Mouse (Mus musculus) E14TG2a.4 (cell line): Measurements from ENCODE around the gene Rph3al.

Experiments
- CTCF ChIP-seq: conservative IDR thresholded peaks from 2 replicates; pipeline ENCODE4 v1.5.1; 2014; ENCODE audit warnings: low read length
- NANOG ChIP-seq: IDR thresholded peaks from 2 replicates; pipeline ENCODE4 v1.6.1; 2014; ENCODE audit warnings: borderline replicate concordance, low read length, mixed read lengths

DNA sequence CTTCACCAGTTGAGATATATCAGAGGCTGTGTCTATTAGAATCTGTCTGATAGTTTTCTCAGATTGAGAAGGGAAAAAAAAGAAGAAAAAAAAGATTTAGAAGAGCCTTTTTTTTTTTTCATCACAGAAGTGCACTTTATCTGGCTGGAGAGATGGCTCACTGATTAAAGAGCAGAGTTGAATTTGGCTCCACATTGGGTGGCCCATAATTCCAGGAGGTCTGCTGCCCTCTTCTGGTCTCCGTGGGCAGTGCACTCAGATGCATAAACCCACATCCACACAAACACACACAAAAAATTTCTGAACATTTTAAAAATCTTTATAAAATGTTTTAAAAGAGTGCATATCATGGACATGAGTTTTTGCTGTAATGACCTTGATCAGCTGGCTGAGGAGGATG lies 35.8 kb upstream of the Rph3al start:
- TF ChIP-seq CTCF (peak; percentile 79), NANOG (no peak)
